Comparison of ENCODE assay signal across 9 mouse cellular contexts in the genomic region with DNA sequence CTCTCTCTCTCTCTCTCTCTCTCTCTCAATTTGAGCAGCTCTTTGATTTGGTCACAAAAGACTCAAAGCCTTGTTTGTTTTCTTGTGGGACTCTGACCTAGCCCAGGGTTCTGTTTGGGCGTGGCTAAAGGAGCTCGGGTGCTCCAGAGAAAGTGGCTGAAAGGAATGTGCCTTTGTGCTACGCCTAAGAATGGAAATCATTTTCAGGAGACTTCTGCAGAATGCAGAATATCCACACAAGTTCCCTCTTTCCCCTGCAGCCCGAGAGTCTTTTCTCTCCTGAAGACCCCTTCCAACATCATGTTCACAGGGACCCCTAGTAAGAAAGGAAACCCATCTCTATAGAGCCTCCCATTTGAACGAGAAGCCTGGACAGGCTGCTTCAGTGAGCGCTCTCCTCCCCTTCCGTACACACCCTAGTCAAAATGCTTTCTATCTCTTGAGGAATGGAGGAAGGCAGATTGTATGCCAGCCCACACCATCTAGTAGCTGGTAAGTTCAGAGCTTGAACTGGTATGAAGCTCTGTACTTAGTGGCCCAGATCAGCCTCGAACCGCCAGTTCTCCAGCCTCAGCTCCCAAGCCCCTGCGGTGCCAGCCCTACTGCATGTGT. TPM values are rescaled to one million over a fixed set of nuclear protein-coding genes. Genes with fewer than 3 reads are reported as not detected.
DNase-seq lines count a peak whose midpoint lies in the region; ATAC-seq and TF ChIP-seq lines count a peak whose summit lies in the region.
"Had no signal": no experiment of that assay in that cellular context is flagged by ENCODE, and none has a peak within 500 bp of the region (broad histone marks: within the 10 kb centered on the region; RNA-seq: fewer than 3 reads in every experiment).

No protein-coding gene starts in this region.

- peak overlapping the region; percentile 70 for H3K27ac ChIP-seq in testis, adult 2 months (ENCODE audit: control insufficient read depth, insufficient read depth, low read depth, low read length)
- H3K27ac ChIP-seq in heart, embryonic 13.5 days (replicated peaks): peak overlapping the region; percentile 98
- H3K27ac ChIP-seq in kidney, postnatal 0 days: peak overlapping the region; percentile 94
- peak overlapping the region; percentile 85 for H3K27ac ChIP-seq in midbrain, embryonic 13.5 days
- H3K27ac ChIP-seq: liver, embryonic 13.5 days had no signal

- H3K4me2 ChIP-seq in heart, embryonic 13.5 days: peak overlapping the region; percentile 80
- peak overlapping the region; percentile 45 for H3K4me2 ChIP-seq in kidney, postnatal 0 days (ENCODE audit: low read length)
- H3K4me2 ChIP-seq in midbrain, embryonic 13.5 days (replicated peaks): peak overlapping the region; percentile 59

- WGBS in heart, embryonic 13.5 days: 40% methylated on average over 10 of the region's 10 CpGs
- 46% methylated on average over 10 of the region's 10 CpGs for WGBS in kidney, postnatal 0 days
- WGBS in midbrain, embryonic 13.5 days: 36% methylated on average over 10 of the region's 10 CpGs

- no peaks in the 10 kb centered on the region for H3K27me3 ChIP-seq in testis, adult 2 months (ENCODE audit: control insufficient read depth, insufficient read depth, low read length)
- no peaks in the 10 kb centered on the region for H3K27me3 ChIP-seq in heart, embryonic 13.5 days (replicated peaks)
- no peaks in the 10 kb centered on the region for H3K27me3 ChIP-seq in kidney, postnatal 0 days (ENCODE audit: insufficient read depth, low read length)
- H3K27me3 ChIP-seq in midbrain, embryonic 13.5 days: no peaks in the 10 kb centered on the region
- H3K27me3 ChIP-seq: liver, embryonic 13.5 days had no signal

- no peak for DNase-seq in testis, postnatal 10 days (ENCODE audit: low spot score)
- peak; percentile 82 for DNase-seq in kidney, postnatal 0 days (ENCODE audit: low spot score)
- no peak for DNase-seq in adrenal gland, adult 18-20 months (ENCODE audit: low spot score in 2 of 2)
- no peak for DNase-seq in left cerebral cortex, postnatal 36 days (ENCODE audit: low spot score in 2 of 2)
- no peak for DNase-seq in layer of hippocampus, postnatal 10 days (ENCODE audit: low spot score in 2 of 2)
- DNase-seq: liver, embryonic 13.5 days had no signal

- H3K4me3 ChIP-seq in testis, adult 2 months (ENCODE audit: control insufficient read depth, low read depth, low read length): peak overlapping the region; percentile 28; the same call in 1 of the 2 replicates
- peak overlapping the region; percentile 61 for H3K4me3 ChIP-seq in heart, embryonic 13.5 days
- peak overlapping the region; percentile 20 for H3K4me3 ChIP-seq in kidney, postnatal 0 days (replicated peaks; ENCODE audit: low read depth, low read length)
- peak overlapping the region; percentile 39 for H3K4me3 ChIP-seq in midbrain, embryonic 13.5 days (replicated peaks)
- H3K4me3 ChIP-seq: liver, embryonic 13.5 days had no signal

- 0 out of 2 replicates have a peak, but pooled peaks cover 7% of the 10 kb centered on the region for H3K9me3 ChIP-seq in heart, embryonic 13.5 days
- no peaks in the 10 kb centered on the region for H3K9me3 ChIP-seq in kidney, postnatal 0 days (replicated peaks; ENCODE audit: low read length)
- H3K9me3 ChIP-seq in midbrain, embryonic 13.5 days: no peaks in the 10 kb centered on the region
- H3K9me3 ChIP-seq: liver, embryonic 13.5 days had no signal

- no peak for TF ChIP-seq CTCF in testis, adult 2 months (IDR thresholded peaks at IDR 0.05; ENCODE audit: control insufficient read depth, insufficient read depth, insufficient replicate concordance, low read depth, low read length)
- no peak for TF ChIP-seq CTCF in kidney, postnatal 0 days (IDR thresholded peaks at IDR 0.05; ENCODE audit: low read depth)

- peaks cover 7% of the 10 kb centered on the region for H3K4me1 ChIP-seq in testis, adult 2 months (ENCODE audit: control insufficient read depth, insufficient read depth, low read length)
- peaks cover 60% of the 10 kb centered on the region for H3K4me1 ChIP-seq in heart, embryonic 13.5 days
- H3K4me1 ChIP-seq in kidney, postnatal 0 days (replicated peaks; ENCODE audit: insufficient read depth, low read length): peaks cover 21% of the 10 kb centered on the region
- H3K4me1 ChIP-seq in midbrain, embryonic 13.5 days (replicated peaks): peaks cover 38% of the 10 kb centered on the region

- H3K36me3 ChIP-seq in testis, adult 2 months (ENCODE audit: control insufficient read depth, insufficient read depth, low read length): no peaks in the 10 kb centered on the region
- peaks cover 25% of the 10 kb centered on the region for H3K36me3 ChIP-seq in heart, embryonic 13.5 days
- H3K36me3 ChIP-seq in kidney, postnatal 0 days (ENCODE audit: insufficient read depth, low read length): 0 out of 2 replicates have a peak, but pooled peaks cover 6% of the 10 kb centered on the region
- H3K36me3 ChIP-seq in midbrain, embryonic 13.5 days: no peaks in the 10 kb centered on the region
- H3K36me3 ChIP-seq: liver, embryonic 13.5 days had no signal

- no peak for TF ChIP-seq POLR2A in testis, adult 2 months (IDR thresholded peaks at IDR 0.05; ENCODE audit: control insufficient read depth, low read depth, low read length)

- intact Hi-C loops in left cerebral cortex, postnatal 36 days (cut with DNase I): no loop called here

- no peak for ATAC-seq in heart, embryonic 13.5 days (ENCODE audit: extremely low read depth, insufficient number of reproducible peaks, low FRiP score, low TSS enrichment)
- ATAC-seq in kidney, postnatal 0 days (replicated peaks; ENCODE audit: low FRiP score, low read depth): no peak
- ATAC-seq in midbrain, embryonic 13.5 days: no peak

- H3K9ac ChIP-seq in heart, embryonic 13.5 days: peak overlapping the region; percentile 85
- peak overlapping the region; percentile 36; the same call in 1 of the 2 replicates for H3K9ac ChIP-seq in kidney, postnatal 0 days (ENCODE audit: low read depth, low read length)
- H3K9ac ChIP-seq in midbrain, embryonic 13.5 days (replicated peaks): peak overlapping the region; percentile 41; the same call in 1 of the 2 replicates
- H3K9ac ChIP-seq: liver, embryonic 13.5 days had no signal

RNA-seq across cellular contexts. Expression of a gene that starts 39.6 kb away (rescaled TPM):
- polyA plus RNA-seq in testis, adult 2 months (2012; rRNA removed): 27.0 and 32.1 TPM in 2 replicates
- polyA plus RNA-seq in heart, embryonic 13.5 days (2015; fragmentation: Nextera tagmentation; extraction: Ambion mirVana): 145 and 181 TPM in 2 replicates
- 203 and 212 TPM in 2 replicates for polyA plus RNA-seq in kidney, postnatal 0 days (2015; fragmentation: Nextera tagmentation; extraction: Ambion mirVana)
- 119 and 126 TPM in 2 replicates for polyA plus RNA-seq in midbrain, embryonic 13.5 days (2015; fragmentation: Nextera tagmentation; extraction: Ambion mirVana)
- total RNA-seq in adrenal gland, adult 18-20 months (2021): 10 to 100 TPM; 50.6 to 59.5 TPM
- 10 to 100 TPM; 67.9 to 71.5 TPM for total RNA-seq in left cerebral cortex, postnatal 36 days (2021)
- 10 to 100 TPM; 62.3 to 69.6 TPM for total RNA-seq in layer of hippocampus, postnatal 10 days (2021)
